Mouse (Mus musculus) E14TG2a.4 (cell line): ENCODE results near the gene Hsf5.

Source experiments
- CTCF ChIP-seq: conservative IDR thresholded peaks from 2 replicates; pipeline ENCODE4 v1.5.1; 2014; ENCODE audit warnings: low read length
- POU5F1 ChIP-seq: IDR thresholded peaks from 2 replicates; pipeline ENCODE4 v1.6.1; 2014; ENCODE audit warnings: low read length, borderline replicate concordance

DNA sequence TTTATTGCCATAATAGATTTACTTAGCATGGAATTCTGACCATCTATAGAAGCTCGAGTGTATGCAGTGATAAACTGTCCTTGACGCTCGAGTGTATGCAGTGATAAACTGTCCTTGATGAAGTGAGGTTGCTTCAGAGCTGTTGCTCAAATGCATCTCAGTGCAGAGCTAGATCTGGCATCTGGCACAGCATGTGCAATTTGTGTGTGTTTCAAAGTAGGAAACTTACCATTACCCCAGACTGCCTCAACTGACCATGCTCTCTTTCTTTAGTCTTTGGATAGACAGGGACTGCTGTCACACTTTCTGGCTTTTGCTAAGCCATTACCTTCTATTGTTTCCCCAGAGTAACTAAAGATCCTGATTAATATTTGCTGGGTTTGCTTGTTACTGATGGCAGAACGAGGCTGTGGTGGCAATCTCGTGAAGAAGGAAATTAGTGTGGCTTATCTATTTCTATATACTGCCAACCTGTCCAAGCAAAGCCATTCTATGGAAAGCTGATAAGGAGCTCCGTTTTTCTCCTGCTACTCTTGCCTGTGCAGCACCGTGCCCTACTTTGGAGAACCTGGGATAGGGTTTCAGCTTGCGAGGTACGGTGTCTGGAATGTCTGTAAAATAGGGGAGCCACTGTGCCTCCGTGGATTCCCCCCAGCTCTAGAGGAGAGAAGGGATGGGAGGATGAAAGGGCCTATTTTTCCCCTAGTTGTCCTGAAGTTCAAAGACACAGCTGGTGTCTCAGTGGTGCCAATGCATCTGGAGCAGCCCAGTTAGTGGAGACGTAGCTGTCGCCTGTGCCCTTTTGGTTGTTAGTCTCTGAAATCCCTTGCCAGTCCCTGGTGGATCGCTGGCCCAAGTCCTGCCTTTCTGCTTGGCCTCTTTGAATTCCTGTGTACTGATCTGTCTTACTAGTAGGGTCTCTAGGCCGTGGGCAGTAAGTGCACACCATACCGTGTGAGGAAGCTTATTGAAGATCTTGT lies 70.6 kb downstream of the Hsf5 start:
- TF ChIP-seq CTCF = no peak
- TF ChIP-seq POU5F1 = no peak
